Mouse (Mus musculus) embryonic fibroblast, embryonic 13.5 days (primary cell): Measurements from ENCODE around the gene Col26a1.

Source experiments
- CTCF ChIP-seq: IDR thresholded peaks from 2 replicates; pipeline ENCODE4 v1.5.1; 2011; ENCODE audit warnings: mild to moderate bottlenecking, control low read depth, low read length, moderate library complexity, borderline replicate concordance; ENCODE audit not compliant: insufficient read depth
- POLR2A ChIP-seq: IDR thresholded peaks from 2 replicates; pipeline ENCODE4 v1.6.1; 2011; ENCODE audit warnings: low read depth, mild to moderate bottlenecking, control low read depth, low read length, moderate library complexity

- no peak for TF ChIP-seq CTCF
- TF ChIP-seq POLR2A, result no peak
These were observed 164.4 kb downstream of the Col26a1 start for GRCm38 (mm10) chr5:136718656-136719055.
